Comparison of ENCODE assay signal across 38 mouse cellular contexts in the genomic region with DNA sequence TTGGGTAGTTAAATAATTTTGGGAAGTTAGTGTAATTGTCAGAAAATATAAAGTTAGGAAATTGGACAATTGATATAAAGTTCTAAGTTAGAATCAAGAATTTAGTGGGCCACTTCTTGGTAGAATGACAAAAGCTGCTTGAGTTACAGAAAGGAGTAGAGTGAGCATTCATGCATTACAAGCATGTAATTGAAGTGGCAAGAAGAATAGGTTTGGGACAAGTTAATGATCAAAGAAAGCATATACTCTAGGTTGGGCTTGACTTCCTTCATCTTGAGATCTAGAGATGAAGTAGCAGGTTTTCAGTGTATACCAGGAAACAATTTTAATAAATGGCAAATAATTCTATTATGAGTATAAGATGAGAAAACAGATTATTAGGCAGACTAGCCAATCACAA. TPM values are rescaled to one million over a fixed set of nuclear protein-coding genes. Genes with fewer than 3 reads are reported as not detected.
"Had no signal": no experiment of that assay in that cellular context is flagged by ENCODE, and none has a peak within 500 bp of the region (broad histone marks: within the 10 kb centered on the region; RNA-seq: fewer than 3 reads in every experiment).

No protein-coding gene starts in this region.

- H3K9me3 ChIP-seq: heart, embryonic 10.5 days; heart, embryonic 12.5 days; heart, embryonic 13.5 days; heart, embryonic 15.5 days; hindbrain, embryonic 10.5 days; hindbrain, embryonic 12.5 days; hindbrain, embryonic 13.5 days; intestine, embryonic 15.5 days had no signal

- H3K27me3 ChIP-seq: heart, embryonic 12.5 days; heart, embryonic 13.5 days; heart, embryonic 15.5 days; hindbrain, embryonic 12.5 days; hindbrain, embryonic 13.5 days; hindbrain, embryonic 15.5 days; intestine, embryonic 15.5 days had no signal

- H3K27ac ChIP-seq: heart, adult 2 months; heart, embryonic 10.5 days; heart, embryonic 13.5 days; heart, embryonic 15.5 days; hindbrain, embryonic 10.5 days; hindbrain, embryonic 12.5 days; hindbrain, embryonic 13.5 days; hindbrain, embryonic 14.5 days; hindbrain, embryonic 15.5 days; hindbrain, postnatal 0 days; intestine, embryonic 15.5 days; layer of hippocampus, adult 2 months; left cerebral cortex, adult 2 months had no signal

- DNase-seq: heart, adult 18-20 months; heart, adult 2 months; heart, postnatal 10 days; heart, postnatal 14 days; heart, postnatal 36 days; heart, postnatal 4 days; kidney, adult 11 months; kidney, adult 18-20 months; kidney, adult 9 months; kidney, postnatal 14 days; kidney, postnatal 25 days; kidney, postnatal 4 days; layer of hippocampus, adult 9-11 months; layer of hippocampus, postnatal 36 days had no signal

- ATAC-seq: hindbrain, embryonic 16.5 days; hindbrain, postnatal 0 days; inflammation-experienced regulatory T-cells, adult 6 months; intestine, embryonic 15.5 days; intestine, embryonic 16.5 days; intestine, postnatal 0 days had no signal

- H3K36me3 ChIP-seq: heart, embryonic 10.5 days; heart, embryonic 12.5 days; heart, embryonic 13.5 days; heart, embryonic 15.5 days; hindbrain, embryonic 10.5 days; hindbrain, embryonic 12.5 days; hindbrain, embryonic 13.5 days; hindbrain, embryonic 15.5 days; intestine, embryonic 15.5 days had no signal

- H3K4me1 ChIP-seq: heart, embryonic 10.5 days; heart, embryonic 12.5 days; heart, embryonic 13.5 days; heart, embryonic 15.5 days; hindbrain, embryonic 10.5 days; hindbrain, embryonic 12.5 days; hindbrain, embryonic 13.5 days; hindbrain, embryonic 15.5 days; intestine, embryonic 15.5 days had no signal

- H3K4me3 ChIP-seq: heart, adult 2 months; heart, embryonic 10.5 days; heart, embryonic 12.5 days; heart, embryonic 13.5 days; heart, embryonic 15.5 days; hindbrain, embryonic 10.5 days; hindbrain, embryonic 12.5 days; hindbrain, embryonic 13.5 days; hindbrain, embryonic 15.5 days; intestine, embryonic 15.5 days; layer of hippocampus, adult 2 months; left cerebral cortex, adult 2 months had no signal

- H3K9ac ChIP-seq: heart, embryonic 12.5 days; heart, embryonic 13.5 days; heart, embryonic 15.5 days; hindbrain, embryonic 12.5 days; hindbrain, embryonic 13.5 days; hindbrain, embryonic 14.5 days; hindbrain, embryonic 15.5 days; intestine, embryonic 15.5 days had no signal

- H3K4me2 ChIP-seq: heart, embryonic 11.5 days; heart, embryonic 12.5 days; heart, embryonic 13.5 days; heart, embryonic 15.5 days; hindbrain, embryonic 12.5 days; hindbrain, embryonic 13.5 days; hindbrain, embryonic 14.5 days; hindbrain, embryonic 15.5 days; intestine, embryonic 15.5 days had no signal

RNA-seq across cellular contexts. Expression of gene Sprr2f, which starts 3.4 kb away (rescaled TPM):
- polyA plus RNA-seq: heart, adult 2 months; heart, embryonic 11.5 days; heart, embryonic 13.5 days; heart, embryonic 14.5 days; heart, embryonic 15.5 days; heart, embryonic 16.5 days; heart, postnatal 0 days; hindbrain, embryonic 10.5 days; hindbrain, embryonic 11.5 days; hindbrain, embryonic 12.5 days; hindbrain, embryonic 13.5 days; hindbrain, embryonic 14.5 days; hindbrain, embryonic 15.5 days; hindbrain, embryonic 16.5 days; hindbrain, postnatal 0 days; inflammation-experienced regulatory T-cells, adult 6 months; intestine, embryonic 14.5 days; intestine, embryonic 15.5 days; intestine, embryonic 16.5 days; intestine, postnatal 0 days; large intestine, adult 2 months had no signal

RNA-seq across cellular contexts. Expression of gene Sprr2e, which starts 9.7 kb away (rescaled TPM):
- polyA plus RNA-seq: heart, adult 2 months; heart, embryonic 10.5 days; heart, embryonic 11.5 days; heart, embryonic 12.5 days; heart, embryonic 13.5 days; heart, embryonic 14.5 days; heart, embryonic 15.5 days; heart, embryonic 16.5 days; heart, postnatal 0 days; hindbrain, embryonic 10.5 days; hindbrain, embryonic 11.5 days; hindbrain, embryonic 12.5 days; hindbrain, embryonic 13.5 days; hindbrain, embryonic 14.5 days; hindbrain, embryonic 15.5 days; hindbrain, embryonic 16.5 days; hindbrain, postnatal 0 days; inflammation-experienced regulatory T-cells, adult 6 months; intestine, embryonic 14.5 days; intestine, embryonic 15.5 days; intestine, embryonic 16.5 days; intestine, postnatal 0 days; large intestine, adult 2 months had no signal

RNA-seq across cellular contexts. Expression of gene Sprr2d, which starts 22.7 kb away (rescaled TPM):
- polyA plus RNA-seq: heart, adult 2 months; heart, embryonic 10.5 days; heart, embryonic 11.5 days; heart, embryonic 12.5 days; heart, embryonic 13.5 days; heart, embryonic 14.5 days; heart, embryonic 15.5 days; heart, embryonic 16.5 days; heart, postnatal 0 days; hindbrain, embryonic 10.5 days; hindbrain, embryonic 11.5 days; hindbrain, embryonic 12.5 days; hindbrain, embryonic 13.5 days; hindbrain, embryonic 14.5 days; hindbrain, embryonic 15.5 days; hindbrain, embryonic 16.5 days; hindbrain, postnatal 0 days; inflammation-experienced regulatory T-cells, adult 6 months; intestine, embryonic 14.5 days; intestine, embryonic 15.5 days; intestine, embryonic 16.5 days; intestine, postnatal 0 days; large intestine, adult 2 months had no signal

RNA-seq across cellular contexts. Expression of gene Sprr2h, which starts 23.9 kb away (rescaled TPM):
- polyA plus RNA-seq: heart, adult 2 months; heart, embryonic 10.5 days; heart, embryonic 11.5 days; heart, embryonic 13.5 days; heart, embryonic 14.5 days; heart, embryonic 15.5 days; heart, embryonic 16.5 days; heart, postnatal 0 days; hindbrain, embryonic 10.5 days; hindbrain, embryonic 11.5 days; hindbrain, embryonic 12.5 days; hindbrain, embryonic 13.5 days; hindbrain, embryonic 14.5 days; hindbrain, embryonic 15.5 days; hindbrain, embryonic 16.5 days; hindbrain, postnatal 0 days; inflammation-experienced regulatory T-cells, adult 6 months; intestine, embryonic 14.5 days; intestine, embryonic 15.5 days; intestine, embryonic 16.5 days; intestine, postnatal 0 days; large intestine, adult 2 months had no signal

RNA-seq across cellular contexts. Expression of gene Sprr2b, which starts 45.2 kb away (rescaled TPM):
- polyA plus RNA-seq: heart, adult 2 months; heart, embryonic 10.5 days; heart, embryonic 11.5 days; heart, embryonic 12.5 days; heart, embryonic 13.5 days; heart, embryonic 14.5 days; heart, embryonic 15.5 days; hindbrain, embryonic 10.5 days; hindbrain, embryonic 13.5 days; hindbrain, embryonic 14.5 days; hindbrain, embryonic 15.5 days; hindbrain, embryonic 16.5 days; inflammation-experienced regulatory T-cells, adult 6 months; intestine, embryonic 14.5 days; intestine, embryonic 15.5 days; intestine, embryonic 16.5 days; intestine, postnatal 0 days; large intestine, adult 2 months had no signal
